Mouse (Mus musculus) testis, adult 2 months (tissue): Measurements from ENCODE around the gene 1700001J03Rik.

Experiments
- CTCF ChIP-seq: fragments of 200-500 bp; IDR thresholded peaks from 2 replicates; pipeline ENCODE4 v1.5.1; 2012; ENCODE audit warnings: low read depth, mild to moderate bottlenecking, inconsistent platforms, low read length, moderate library complexity; ENCODE audit not compliant: control insufficient read depth, insufficient read depth, insufficient replicate concordance
- POLR2A ChIP-seq: fragments of 200-500 bp; IDR thresholded peaks from 2 replicates; pipeline ENCODE4 v1.6.1; 2012; ENCODE audit warnings: low read depth, mild to moderate bottlenecking, inconsistent platforms, low read length, moderate library complexity; ENCODE audit not compliant: control insufficient read depth

- no peak for TF ChIP-seq CTCF
- no peak for TF ChIP-seq POLR2A
Observed at GRCm38 (mm10) chr5:146203921-146204320, 18.8 kb upstream of the 1700001J03Rik start.
